Mouse (Mus musculus): ENCODE data around the gene Leap2. TPM values are rescaled to one million over a fixed set of nuclear protein-coding genes. Genes with fewer than 3 reads are reported as not detected.

Gene Leap2
- 0.19 and 0.75 TPM in 2 replicates for polyA plus RNA-seq (2015; fragmentation: Nextera tagmentation; extraction: Ambion mirVana)

- H3K9ac ChIP-seq (ENCODE audit: low read length): no peak within 1 kb of the TSS
- no peak for DNase-seq (ENCODE audit: low spot score)
- H3K4me3 ChIP-seq (ENCODE audit: low read depth, low read length): no peak within 1 kb of the TSS
- H3K9me3 ChIP-seq (ENCODE audit: control insufficient read depth, low read length): no peaks in the 10 kb centered on the region
- H3K4me2 ChIP-seq (replicated peaks; ENCODE audit: low read depth): no peak within 1 kb of the TSS
- 0 out of 2 replicates have a peak, but pooled peaks cover 3% of the 10 kb centered on the region for H3K36me3 ChIP-seq (ENCODE audit: control insufficient read depth, insufficient read depth, low read length)
- H3K27me3 ChIP-seq (ENCODE audit: control insufficient read depth, insufficient read depth, low read length): no peaks in the 10 kb centered on the region
- no peak for ATAC-seq (ENCODE audit: low FRiP score, low TSS enrichment)
- WGBS: 69% methylated on average over 4 of the region's 4 CpGs
- H3K27ac ChIP-seq (replicated peaks): no peak within 1 kb of the TSS
- TF ChIP-seq EP300 (optimal IDR thresholded peaks at IDR 0.05) (no peak), CTCF (IDR thresholded peaks at IDR 0.05; ENCODE audit: low read depth) (peak; percentile 8; the same call in 1 of the 2 replicates)
- no peaks in the 10 kb centered on the region for H3K4me1 ChIP-seq (replicated peaks; ENCODE audit: control insufficient read depth, insufficient read depth)
Measured at GRCm38 (mm10) chr11:53423036-53423435, at the start of gene Leap2. TSS of gene Leap2 (minus strand) at chr11:53423170.

- 78% methylated on average over 3 of the region's 3 CpGs for WGBS
- H3K4me3 ChIP-seq (ENCODE audit: low read depth, low read length): no peak overlapping the region
- H3K4me2 ChIP-seq (replicated peaks; ENCODE audit: low read depth): no peak overlapping the region
- H3K9me3 ChIP-seq (ENCODE audit: control insufficient read depth, low read length): no peaks in the 10 kb centered on the region
- H3K36me3 ChIP-seq (ENCODE audit: control insufficient read depth, insufficient read depth, low read length): no peaks in the 10 kb centered on the region
- peaks cover 6% of the 10 kb centered on the region; the same call in 1 of the 2 replicates for H3K27me3 ChIP-seq (ENCODE audit: control insufficient read depth, insufficient read depth, low read length)
- no peak overlapping the region for H3K9ac ChIP-seq (ENCODE audit: low read length)
- DNase-seq (ENCODE audit: low spot score) (no peak), ATAC-seq (ENCODE audit: low FRiP score, low TSS enrichment) (no peak)
- H3K4me1 ChIP-seq (replicated peaks; ENCODE audit: control insufficient read depth, insufficient read depth): no peaks in the 10 kb centered on the region
- TF ChIP-seq EP300 (optimal IDR thresholded peaks at IDR 0.05): no peak
- peak; percentile 55 for TF ChIP-seq CTCF (IDR thresholded peaks at IDR 0.05; ENCODE audit: low read depth)
- no peak overlapping the region for H3K27ac ChIP-seq (replicated peaks)
Measured at GRCm38 (mm10) chr11:53472709-53473108, 49.7 kb upstream of the Leap2 start.

- Histone ChIP-seq H3K27ac (replicated peaks) (no peak within 1 kb of the TSS), H3K4me1 (replicated peaks; ENCODE audit: control insufficient read depth, insufficient read depth) (no peaks in the 10 kb centered on the region), H3K9me3 (ENCODE audit: control insufficient read depth, low read length) (no peaks in the 10 kb centered on the region), H3K4me3 (ENCODE audit: low read depth, low read length) (peak within 1 kb of the TSS; percentile 14), H3K27me3 (ENCODE audit: control insufficient read depth, insufficient read depth, low read length) (peaks cover 9% of the 10 kb centered on the region), H3K9ac (ENCODE audit: low read length) (no peak within 1 kb of the TSS), H3K4me2 (replicated peaks; ENCODE audit: low read depth) (peak within 1 kb of the TSS; percentile 52), H3K36me3 (ENCODE audit: control insufficient read depth, insufficient read depth, low read length) (no peaks in the 10 kb centered on the region)
- ATAC-seq (ENCODE audit: low FRiP score, low TSS enrichment) (peak; percentile 76), DNase-seq (ENCODE audit: low spot score) (peak; percentile 89)
- WGBS: 3% methylated on average over 29 of the region's 29 CpGs
- peak; percentile 97 for TF ChIP-seq CTCF (IDR thresholded peaks at IDR 0.05; ENCODE audit: low read depth)
- no peak for TF ChIP-seq EP300 (optimal IDR thresholded peaks at IDR 0.05)
Measured at GRCm38 (mm10) chr11:53469968-53470695, 47.2 kb upstream of the Leap2 start, which contains the start of gene Gm9837. TSS of gene Gm9837 (minus strand) at chr11:53470479.

GRCm38 (mm10) chr11:53469294-53469967, 46.5 kb upstream of the Leap2 start:
- Histone ChIP-seq H3K4me1 (replicated peaks; ENCODE audit: control insufficient read depth, insufficient read depth) (no peaks in the 10 kb centered on the region), H3K4me2 (replicated peaks; ENCODE audit: low read depth) (peak overlapping the region; percentile 52; the same call in 1 of the 2 replicates), H3K9me3 (ENCODE audit: control insufficient read depth, low read length) (no peaks in the 10 kb centered on the region), H3K27me3 (ENCODE audit: control insufficient read depth, insufficient read depth, low read length) (peaks cover 7% of the 10 kb centered on the region), H3K9ac (ENCODE audit: low read length) (no peak overlapping the region), H3K36me3 (ENCODE audit: control insufficient read depth, insufficient read depth, low read length) (no peaks in the 10 kb centered on the region), H3K4me3 (ENCODE audit: low read depth, low read length) (no peak overlapping the region), H3K27ac (replicated peaks) (no peak overlapping the region)
- 40% methylated on average over 16 of the region's 16 CpGs for WGBS
- ATAC-seq (ENCODE audit: low FRiP score, low TSS enrichment) (no peak), DNase-seq (ENCODE audit: low spot score) (no peak)
- TF ChIP-seq EP300 (optimal IDR thresholded peaks at IDR 0.05): no peak
- no peak for TF ChIP-seq CTCF (IDR thresholded peaks at IDR 0.05; ENCODE audit: low read depth)

- DNase-seq (ENCODE audit: low spot score) (peak; percentile 84), ATAC-seq (ENCODE audit: low FRiP score, low TSS enrichment) (peak; percentile 36)
- H3K27me3 ChIP-seq (ENCODE audit: control insufficient read depth, insufficient read depth, low read length): peaks cover 14% of the 10 kb centered on the region
- H3K27ac ChIP-seq (replicated peaks): no peak overlapping the region
- H3K4me1 ChIP-seq (replicated peaks; ENCODE audit: control insufficient read depth, insufficient read depth): no peaks in the 10 kb centered on the region
- peak overlapping the region; percentile 53 for H3K9ac ChIP-seq (ENCODE audit: low read length)
- peak overlapping the region; percentile 58 for H3K4me2 ChIP-seq (replicated peaks; ENCODE audit: low read depth)
- 6% methylated on average over 40 of the region's 40 CpGs for WGBS
- no peaks in the 10 kb centered on the region for H3K36me3 ChIP-seq (ENCODE audit: control insufficient read depth, insufficient read depth, low read length)
- H3K9me3 ChIP-seq (ENCODE audit: control insufficient read depth, low read length): no peaks in the 10 kb centered on the region
- peak; percentile 89 for TF ChIP-seq CTCF (IDR thresholded peaks at IDR 0.05; ENCODE audit: low read depth)
- no peak for TF ChIP-seq EP300 (optimal IDR thresholded peaks at IDR 0.05)
- H3K4me3 ChIP-seq (ENCODE audit: low read depth, low read length): peak overlapping the region; percentile 32
Measured at GRCm38 (mm10) chr11:53466231-53466971, 43.4 kb upstream of the Leap2 start.
